Mouse (Mus musculus) heart, postnatal 25 days (tissue): ENCODE data around the gene Stfa1. TPM values are rescaled to one million over a fixed set of nuclear protein-coding genes. Genes with fewer than 3 reads are reported as not detected.
"Not testable (repeated sequence)": the region's sequence is repeated elsewhere in the genome, so short reads cannot be mapped to it uniquely, and the experiment has no call there.

Experiments used
- DNase-seq: peaks from one replicate; pipeline ENCODE4 v3.0.0; 2022; ENCODE audit warnings: low spot score
- intact Hi-C: fragments of 180-260 bp; cut with DNase I; formaldehyde crosslinking; loops from one replicate; pipeline ENCODE4 v1.15.1; 2025
- total RNA-seq, 2 experiments: library from RNA; stranded (reverse); gene quantifications; 2 replicates each; pipeline ENCODE4 v1.2.3; 2021

Stfa1 gene
- not detected for total RNA-seq

GRCm38 (mm10) chr16:36276796-36277195, at the start of gene Stfa1:
TSS of gene Stfa1 (plus strand) at chr16:36276951.
- intact Hi-C loops, DNase-seq: not testable (repeated sequence)

GRCm38 (mm10) chr16:36260585-36260984, 16.2 kb upstream of the Stfa1 start:
- DNase-seq, intact Hi-C loops: not testable (repeated sequence)

GRCm38 (mm10) chr16:36289140-36289539, 12.4 kb downstream of the Stfa1 start:
- intact Hi-C loops: no loop called here
- DNase-seq: no peak

- DNase-seq: no peak
- intact Hi-C loops: no loop called here
These were observed 30.9 kb downstream of the Stfa1 start for GRCm38 (mm10) chr16:36307631-36308030.

- DNase-seq, intact Hi-C loops: not testable (repeated sequence)
These were observed 39.4 kb downstream of the Stfa1 start for GRCm38 (mm10) chr16:36316111-36316510.

DNA sequence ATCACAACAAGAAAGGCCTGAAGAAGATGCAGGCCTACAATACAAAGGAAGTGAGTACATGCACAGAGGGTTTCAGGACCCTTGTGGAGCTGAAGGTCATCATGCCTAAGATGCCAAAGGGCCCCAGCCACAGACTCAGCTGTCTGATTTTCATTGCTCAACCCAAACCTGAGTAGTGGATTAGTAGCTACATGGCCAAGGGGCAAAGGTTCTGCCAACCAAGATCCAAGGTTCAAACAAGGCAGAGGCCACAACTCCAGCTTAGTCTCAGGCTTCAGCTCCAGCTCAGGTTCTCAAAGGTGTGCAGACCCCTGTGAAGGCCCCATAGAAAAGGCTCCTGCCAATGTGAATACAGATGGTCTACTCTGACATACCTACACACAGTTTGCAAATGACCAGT, 42.5 kb downstream of the Stfa1 start:
- intact Hi-C loops: no loop called here
- no peak for DNase-seq

- intact Hi-C loops: no loop called here
- DNase-seq: no peak
These were observed 57.5 kb downstream of the Stfa1 start, which contains the start of gene BC117090 for GRCm38 (mm10) chr16:36334232-36334631. TSS of gene BC117090 (minus strand) at chr16:36334332.

Other genes starting within 250 kb of the Stfa1 start
- gene Wdr5b, start 235.8 kb upstream of the Stfa1 start, total RNA-seq: 1 to 10 TPM; 2.6 to 2.9 TPM
- 100 to 1,000 TPM; 241 to 254 TPM for gene Fam162a, start 205.4 kb upstream of the Stfa1 start, total RNA-seq
- gene Ccdc58, start 205.3 kb upstream of the Stfa1 start, total RNA-seq: 10 to 100 TPM; 30.7 to 35.8 TPM
- gene Csta1, start 145.7 kb upstream of the Stfa1 start, total RNA-seq: not detected
- gene Stfa2l1, start 120.1 kb upstream of the Stfa1 start, total RNA-seq: not detected
- gene Gm5483, start 92.7 kb upstream of the Stfa1 start, total RNA-seq: not detected
- not detected for gene Gm5416, start 66.5 kb upstream of the Stfa1 start, total RNA-seq
- gene 2010005H15Rik, start 55.5 kb upstream of the Stfa1 start, total RNA-seq: not detected
- gene BC117090, start 57.4 kb downstream of the Stfa1 start, total RNA-seq: not detected
- not detected for gene BC100530, start 90.8 kb downstream of the Stfa1 start, total RNA-seq
- not detected for gene Stfa2, start 131.5 kb downstream of the Stfa1 start, total RNA-seq
- not detected for gene Stfa3, start 178.4 kb downstream of the Stfa1 start, total RNA-seq